11 mouse cellular contexts compared by ENCODE assay signal in genomic region chr1:121249081-121249480, GRCm38 (mm10).
DNase-seq lines count a peak whose midpoint lies in the region; ATAC-seq and TF ChIP-seq lines count a peak whose summit lies in the region.
"Had no signal": no experiment of that assay in that cellular context is flagged by ENCODE, and none has a peak within 500 bp of the region (broad histone marks: within the 10 kb centered on the region; RNA-seq: fewer than 3 reads in every experiment).

No protein-coding gene starts in this region.

- 67% methylated on average over 1 of the region's 1 CpGs for WGBS in hindbrain, postnatal 0 days
- 71% methylated on average over 1 of the region's 1 CpGs for WGBS in hindbrain, embryonic 10.5 days
- 65% methylated on average over 1 of the region's 1 CpGs for WGBS in midbrain, postnatal 0 days
- 64% methylated on average over 1 of the region's 1 CpGs for WGBS in midbrain, embryonic 15.5 days

- no peak overlapping the region for H3K4me2 ChIP-seq in hindbrain, postnatal 0 days (ENCODE audit: low read depth, low read length)
- no peak overlapping the region for H3K4me2 ChIP-seq in midbrain, postnatal 0 days (ENCODE audit: low read depth, low read length, poor library complexity, severe bottlenecking)
- H3K4me2 ChIP-seq in midbrain, embryonic 15.5 days = no peak overlapping the region
- H3K4me2 ChIP-seq: heart, embryonic 15.5 days had no signal

- no peaks in the 10 kb centered on the region for H3K36me3 ChIP-seq in hindbrain, postnatal 0 days (ENCODE audit: insufficient read depth, low read length)
- H3K36me3 ChIP-seq in hindbrain, embryonic 10.5 days = no peaks in the 10 kb centered on the region
- H3K36me3 ChIP-seq in midbrain, postnatal 0 days (ENCODE audit: insufficient read depth, low read length) = no peaks in the 10 kb centered on the region
- H3K36me3 ChIP-seq in midbrain, embryonic 15.5 days (replicated peaks) = no peaks in the 10 kb centered on the region
- H3K36me3 ChIP-seq in splenic B cell, adult 2 months (ENCODE audit: control insufficient read depth, insufficient read depth, low read length, poor library complexity, severe bottlenecking) = no peaks in the 10 kb centered on the region
- H3K36me3 ChIP-seq: heart, embryonic 15.5 days had no signal

- TF ChIP-seq POLR2A in brain, embryonic 14.5 days (IDR thresholded peaks at IDR 0.05; ENCODE audit: borderline replicate concordance, extremely low read depth, insufficient read depth, insufficient read length, poor library complexity, severe bottlenecking) = no peak

- ATAC-seq in hindbrain, postnatal 0 days = no peak
- ATAC-seq in midbrain, postnatal 0 days (ENCODE audit: low FRiP score) = no peak
- ATAC-seq in midbrain, embryonic 15.5 days (replicated peaks) = no peak

- H3K4me3 ChIP-seq in hindbrain, postnatal 0 days (ENCODE audit: low read length) = no peak overlapping the region
- no peak overlapping the region for H3K4me3 ChIP-seq in hindbrain, embryonic 10.5 days
- H3K4me3 ChIP-seq in midbrain, postnatal 0 days (ENCODE audit: low read depth, low read length) = no peak overlapping the region
- no peak overlapping the region for H3K4me3 ChIP-seq in midbrain, embryonic 15.5 days
- H3K4me3 ChIP-seq: heart, embryonic 15.5 days had no signal

- no peak overlapping the region for H3K9ac ChIP-seq in hindbrain, postnatal 0 days (replicated peaks; ENCODE audit: low read length)
- no peak overlapping the region for H3K9ac ChIP-seq in midbrain, postnatal 0 days (replicated peaks; ENCODE audit: low read length, poor library complexity, severe bottlenecking)
- no peak overlapping the region for H3K9ac ChIP-seq in midbrain, embryonic 15.5 days
- H3K9ac ChIP-seq: heart, embryonic 15.5 days had no signal

- DNase-seq in hindbrain, postnatal 0 days (ENCODE audit: low spot score) = peak; percentile 40
- no peak for DNase-seq in hindbrain, embryonic 10.5 days (ENCODE audit: low spot score)
- peak; percentile 10 for DNase-seq in midbrain, postnatal 0 days (ENCODE audit: low spot score)
- peak; percentile 30 for DNase-seq in brain, embryonic 14.5 days (ENCODE audit: low read depth)
- DNase-seq in splenic B cell, adult 2 months (ENCODE audit: low read depth, low spot score) = peak; percentile 66
- no peak for DNase-seq in urinary bladder, postnatal 36 days (ENCODE audit: low spot score in 2 of 2)
- no peak for DNase-seq in testis, postnatal 10 days (ENCODE audit: low spot score)
- DNase-seq: kidney, adult 18-20 months; thymus, postnatal 4 days had no signal

- TF ChIP-seq CTCF in hindbrain, postnatal 0 days (IDR thresholded peaks at IDR 0.05; ENCODE audit: low read depth) = peak; percentile 58
- TF ChIP-seq CTCF in midbrain, postnatal 0 days (IDR thresholded peaks at IDR 0.05) = peak; percentile 51
- peak; percentile 24; the same call in 1 of the 2 replicates for TF ChIP-seq CTCF in brain, embryonic 14.5 days (IDR thresholded peaks at IDR 0.05; ENCODE audit: borderline replicate concordance, extremely low read depth, insufficient read depth, insufficient read length)

- H3K4me1 ChIP-seq in hindbrain, postnatal 0 days (ENCODE audit: insufficient read depth, low read length) = no peaks in the 10 kb centered on the region
- no peaks in the 10 kb centered on the region for H3K4me1 ChIP-seq in hindbrain, embryonic 10.5 days (replicated peaks)
- no peaks in the 10 kb centered on the region for H3K4me1 ChIP-seq in midbrain, postnatal 0 days (ENCODE audit: insufficient read depth, low read length)
- H3K4me1 ChIP-seq in midbrain, embryonic 15.5 days = no peaks in the 10 kb centered on the region
- H3K4me1 ChIP-seq: heart, embryonic 15.5 days had no signal

- no peak overlapping the region for H3K27ac ChIP-seq in hindbrain, postnatal 0 days
- H3K27ac ChIP-seq in hindbrain, embryonic 10.5 days = no peak overlapping the region
- H3K27ac ChIP-seq in midbrain, postnatal 0 days (ENCODE audit: low read depth, low read length) = no peak overlapping the region
- H3K27ac ChIP-seq in midbrain, embryonic 15.5 days = no peak overlapping the region
- H3K27ac ChIP-seq: heart, embryonic 15.5 days had no signal

- no peaks in the 10 kb centered on the region for H3K9me3 ChIP-seq in hindbrain, postnatal 0 days (ENCODE audit: low read length)
- no peaks in the 10 kb centered on the region for H3K9me3 ChIP-seq in hindbrain, embryonic 10.5 days
- no peaks in the 10 kb centered on the region for H3K9me3 ChIP-seq in midbrain, postnatal 0 days (ENCODE audit: low read length)
- H3K9me3 ChIP-seq in midbrain, embryonic 15.5 days = no peaks in the 10 kb centered on the region
- H3K9me3 ChIP-seq: heart, embryonic 15.5 days had no signal

- H3K27me3 ChIP-seq in hindbrain, postnatal 0 days (ENCODE audit: insufficient read depth, low read length) = no peaks in the 10 kb centered on the region
- no peaks in the 10 kb centered on the region for H3K27me3 ChIP-seq in hindbrain, embryonic 10.5 days (ENCODE audit: insufficient read depth, poor library complexity, severe bottlenecking)
- H3K27me3 ChIP-seq in midbrain, postnatal 0 days (ENCODE audit: insufficient read depth, low read length) = no peaks in the 10 kb centered on the region
- no peaks in the 10 kb centered on the region for H3K27me3 ChIP-seq in midbrain, embryonic 15.5 days (replicated peaks)
- no peaks in the 10 kb centered on the region for H3K27me3 ChIP-seq in splenic B cell, adult 2 months (ENCODE audit: control insufficient read depth, insufficient read depth, low read length, poor library complexity, severe bottlenecking)
- H3K27me3 ChIP-seq: heart, embryonic 15.5 days had no signal

Comparison
In these comparisons a context has a peak if more than half of its experiments do, and no peak if none do; other contexts are left out.
1. DNase-seq: peak in hindbrain, postnatal 0 days (single experiment), midbrain, postnatal 0 days (single experiment), brain, embryonic 14.5 days (single experiment) and splenic B cell, adult 2 months (single experiment); none in hindbrain, embryonic 10.5 days (single experiment), urinary bladder, postnatal 36 days (0 of 2) and testis, postnatal 10 days (single experiment).
2. Peak in every context shown above with its lines, with median percentiles within 50 percentile points of each other: CTCF ChIP-seq.